9 mouse cellular contexts compared by ENCODE assay signal in the genomic region with DNA sequence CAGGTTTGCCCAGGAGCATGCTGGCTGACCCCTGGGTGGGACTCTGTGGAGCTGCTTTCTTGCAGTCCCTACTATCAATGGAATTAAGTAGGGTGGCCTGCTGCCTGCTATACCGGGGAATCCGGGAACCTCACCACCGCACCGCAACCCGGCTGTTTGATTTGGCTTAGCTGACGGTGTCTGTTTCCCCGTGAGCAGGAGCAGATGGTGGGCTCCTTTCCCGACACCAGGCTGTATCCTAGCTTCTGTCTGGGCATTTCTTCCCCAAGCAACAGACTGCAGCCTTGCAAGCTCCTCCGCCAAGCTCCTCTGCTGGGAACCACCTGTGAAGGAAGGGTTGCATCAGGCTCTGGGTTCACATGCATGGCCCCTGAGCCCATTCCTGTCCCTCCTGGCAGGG.
DNase-seq lines count a peak whose midpoint lies in the region; ATAC-seq lines count a peak whose summit lies in the region.
"Had no signal": no experiment of that assay in that cellular context is flagged by ENCODE, and none has a peak within 500 bp of the region (broad histone marks: within the 10 kb centered on the region; RNA-seq: fewer than 3 reads in every experiment).

No protein-coding gene starts in this region.

- ATAC-seq in frontal cortex, adult (ENCODE audit: low TSS enrichment) = peak; percentile 65; the same call in 1 of the 2 replicates
- no peak for ATAC-seq in megakaryocyte, adult 5-6 weeks (ENCODE audit: poor library complexity, severe bottlenecking)
- ATAC-seq: Patski had no signal

- DNase-seq in frontal cortex, postnatal 25 days (ENCODE audit: low spot score in 2 of 2) = no peak
- peak; percentile 88 to 91 for DNase-seq in cerebellum, postnatal 14 days
- DNase-seq in layer of hippocampus, postnatal 10 days (ENCODE audit: low spot score in 2 of 2) = peak; percentile 66 to 74
- peak; percentile 57 for DNase-seq in right cerebral cortex, postnatal 14 days
- no peak for DNase-seq in kidney, adult 11 months
- no peak for DNase-seq in spleen, adult 18-20 months

Comparison
In these comparisons a context has a peak if more than half of its experiments do, and no peak if none do; other contexts are left out.
1. DNase-seq: peak in cerebellum, postnatal 14 days (2 of 2), layer of hippocampus, postnatal 10 days (2 of 2) and right cerebral cortex, postnatal 14 days (single experiment); none in frontal cortex, postnatal 25 days (0 of 2), kidney, adult 11 months (single experiment) and spleen, adult 18-20 months (0 of 2).